Mouse (Mus musculus): ENCODE results near the gene Plce1. TPM values are rescaled to one million over a fixed set of nuclear protein-coding genes. Genes with fewer than 3 reads are reported as not detected.

Gene Plce1
- polyA plus RNA-seq, 1 experiment from 2014 or later, result 5.3 TPM

GRCm38 (mm10) chr19:38504597-38504996 lies 23.7 kb downstream of the Plce1 start:
- Histone ChIP-seq H3K36me3 (no peaks in the 10 kb centered on the region), H3K4me3 (replicated peaks) (no peak overlapping the region), H3K9ac (no peak overlapping the region), H3K4me1 (no peaks in the 10 kb centered on the region), H3K27me3 (no peaks in the 10 kb centered on the region), H3K27ac (replicated peaks) (no peak overlapping the region), H3K9me3 (replicated peaks) (no peaks in the 10 kb centered on the region), H3K4me2 (replicated peaks) (no peak overlapping the region)
- WGBS, result 45% methylated on average over 3 of the region's 3 CpGs
- ATAC-seq (ENCODE audit: insufficient number of reproducible peaks, low FRiP score, low TSS enrichment, low read depth), result no peak

GRCm38 (mm10) chr19:38506131-38506530 lies 25.2 kb downstream of the Plce1 start:
- Histone ChIP-seq H3K4me1 (no peaks in the 10 kb centered on the region), H3K4me3 (replicated peaks) (no peak overlapping the region), H3K9me3 (replicated peaks) (no peaks in the 10 kb centered on the region), H3K36me3 (no peaks in the 10 kb centered on the region), H3K9ac (no peak overlapping the region), H3K27me3 (no peaks in the 10 kb centered on the region), H3K27ac (replicated peaks) (no peak overlapping the region), H3K4me2 (replicated peaks) (no peak overlapping the region)
- ATAC-seq (ENCODE audit: insufficient number of reproducible peaks, low FRiP score, low TSS enrichment, low read depth), result no peak
- WGBS, result 86% methylated on average over 7 of the region's 7 CpGs

- Histone ChIP-seq H3K4me2 (replicated peaks) (no peak overlapping the region), H3K36me3 (no peaks in the 10 kb centered on the region), H3K4me3 (replicated peaks) (no peak overlapping the region), H3K9me3 (replicated peaks) (no peaks in the 10 kb centered on the region), H3K4me1 (no peaks in the 10 kb centered on the region), H3K27ac (replicated peaks) (no peak overlapping the region), H3K9ac (no peak overlapping the region), H3K27me3 (no peaks in the 10 kb centered on the region)
- no peak; the same call in 1 of the 2 replicates for ATAC-seq (ENCODE audit: insufficient number of reproducible peaks, low FRiP score, low TSS enrichment, low read depth)
- WGBS, result 61% methylated on average over 12 of the region's 12 CpGs
These were observed 26.5 kb downstream of the Plce1 start for GRCm38 (mm10) chr19:38507251-38507965.

GRCm38 (mm10) chr19:38507966-38508625 lies 27.2 kb downstream of the Plce1 start:
- Histone ChIP-seq H3K9me3 (replicated peaks) (no peaks in the 10 kb centered on the region), H3K36me3 (no peaks in the 10 kb centered on the region), H3K4me2 (replicated peaks) (no peak overlapping the region), H3K27me3 (no peaks in the 10 kb centered on the region), H3K4me3 (replicated peaks) (no peak overlapping the region), H3K9ac (no peak overlapping the region), H3K27ac (replicated peaks) (no peak overlapping the region), H3K4me1 (no peaks in the 10 kb centered on the region)
- WGBS, result 77% methylated on average over 9 of the region's 9 CpGs
- no peak for ATAC-seq (ENCODE audit: insufficient number of reproducible peaks, low FRiP score, low TSS enrichment, low read depth)

GRCm38 (mm10) chr19:38514417-38515184 lies 33.7 kb downstream of the Plce1 start:
- ATAC-seq (ENCODE audit: insufficient number of reproducible peaks, low FRiP score, low TSS enrichment, low read depth), result no peak
- WGBS, result 76% methylated on average over 5 of the region's 5 CpGs
- no peak overlapping the region for H3K4me3 ChIP-seq (replicated peaks)
- H3K4me1 ChIP-seq, result no peaks in the 10 kb centered on the region
- no peaks in the 10 kb centered on the region for H3K36me3 ChIP-seq
- H3K27ac ChIP-seq (replicated peaks), result no peak overlapping the region
- no peaks in the 10 kb centered on the region for H3K27me3 ChIP-seq
- H3K9me3 ChIP-seq (replicated peaks), result no peaks in the 10 kb centered on the region
- no peak overlapping the region for H3K4me2 ChIP-seq (replicated peaks)
- H3K9ac ChIP-seq, result no peak overlapping the region

GRCm38 (mm10) chr19:38526855-38527254 lies 45.9 kb downstream of the Plce1 start:
- H3K36me3 ChIP-seq, result peaks cover 7% of the 10 kb centered on the region; the same call in 1 of the 2 replicates
- no peak overlapping the region for H3K27ac ChIP-seq (replicated peaks)
- ATAC-seq (ENCODE audit: insufficient number of reproducible peaks, low FRiP score, low TSS enrichment, low read depth), result no peak
- WGBS, result 21% methylated on average over 3 of the region's 3 CpGs
- H3K4me3 ChIP-seq (replicated peaks), result no peak overlapping the region
- no peaks in the 10 kb centered on the region for H3K27me3 ChIP-seq
- H3K9me3 ChIP-seq (replicated peaks), result no peaks in the 10 kb centered on the region
- H3K9ac ChIP-seq, result no peak overlapping the region
- no peaks in the 10 kb centered on the region for H3K4me1 ChIP-seq
- H3K4me2 ChIP-seq (replicated peaks), result no peak overlapping the region

- 42% methylated on average over 3 of the region's 3 CpGs for WGBS
- no peak for ATAC-seq (ENCODE audit: insufficient number of reproducible peaks, low FRiP score, low TSS enrichment, low read depth)
- H3K27ac ChIP-seq (replicated peaks), result no peak overlapping the region
- no peaks in the 10 kb centered on the region for H3K27me3 ChIP-seq
- H3K4me3 ChIP-seq (replicated peaks), result no peak overlapping the region
- H3K36me3 ChIP-seq, result peaks cover 7% of the 10 kb centered on the region; the same call in 1 of the 2 replicates
- H3K9me3 ChIP-seq (replicated peaks), result no peaks in the 10 kb centered on the region
- H3K4me1 ChIP-seq, result no peaks in the 10 kb centered on the region
- H3K4me2 ChIP-seq (replicated peaks), result no peak overlapping the region
- no peak overlapping the region for H3K9ac ChIP-seq
These were observed 46.6 kb downstream of the Plce1 start for GRCm38 (mm10) chr19:38527475-38527874.

GRCm38 (mm10) chr19:38533230-38533629 lies 52.3 kb downstream of the Plce1 start:
- no peaks in the 10 kb centered on the region for H3K27me3 ChIP-seq
- ATAC-seq (ENCODE audit: insufficient number of reproducible peaks, low FRiP score, low TSS enrichment, low read depth), result no peak
- no peaks in the 10 kb centered on the region for H3K36me3 ChIP-seq
- H3K4me1 ChIP-seq, result no peaks in the 10 kb centered on the region
- H3K4me2 ChIP-seq (replicated peaks), result no peak overlapping the region
- H3K4me3 ChIP-seq (replicated peaks), result no peak overlapping the region
- no peak overlapping the region for H3K9ac ChIP-seq
- H3K27ac ChIP-seq (replicated peaks), result no peak overlapping the region
- H3K9me3 ChIP-seq (replicated peaks), result no peaks in the 10 kb centered on the region
- 74% methylated on average over 5 of the region's 5 CpGs for WGBS

GRCm38 (mm10) chr19:38539338-38539737 lies 58.4 kb downstream of the Plce1 start:
- H3K27me3 ChIP-seq, result no peaks in the 10 kb centered on the region
- H3K4me2 ChIP-seq (replicated peaks), result no peak overlapping the region
- 56% methylated on average over 3 of the region's 3 CpGs for WGBS
- no peak for ATAC-seq (ENCODE audit: insufficient number of reproducible peaks, low FRiP score, low TSS enrichment, low read depth)
- H3K4me3 ChIP-seq (replicated peaks), result no peak overlapping the region
- no peaks in the 10 kb centered on the region for H3K36me3 ChIP-seq
- H3K27ac ChIP-seq (replicated peaks), result no peak overlapping the region
- no peaks in the 10 kb centered on the region for H3K9me3 ChIP-seq (replicated peaks)
- H3K4me1 ChIP-seq, result no peaks in the 10 kb centered on the region
- H3K9ac ChIP-seq, result no peak overlapping the region

GRCm38 (mm10) chr19:38540549-38540948 lies 59.6 kb downstream of the Plce1 start:
- Histone ChIP-seq H3K27me3 (no peaks in the 10 kb centered on the region), H3K4me2 (replicated peaks) (no peak overlapping the region), H3K4me3 (replicated peaks) (no peak overlapping the region), H3K4me1 (no peaks in the 10 kb centered on the region), H3K9me3 (replicated peaks) (no peaks in the 10 kb centered on the region), H3K9ac (no peak overlapping the region), H3K27ac (replicated peaks) (no peak overlapping the region), H3K36me3 (no peaks in the 10 kb centered on the region)
- no peak for ATAC-seq (ENCODE audit: insufficient number of reproducible peaks, low FRiP score, low TSS enrichment, low read depth)
- WGBS, result 75% methylated on average over 3 of the region's 3 CpGs

GRCm38 (mm10) chr19:38549487-38550058 lies 68.7 kb downstream of the Plce1 start:
- H3K9ac ChIP-seq, result no peak overlapping the region
- H3K27ac ChIP-seq (replicated peaks), result no peak overlapping the region
- ATAC-seq (ENCODE audit: insufficient number of reproducible peaks, low FRiP score, low TSS enrichment, low read depth), result no peak
- no peak overlapping the region for H3K4me3 ChIP-seq (replicated peaks)
- no peaks in the 10 kb centered on the region for H3K36me3 ChIP-seq
- no peaks in the 10 kb centered on the region for H3K4me1 ChIP-seq
- WGBS, result 65% methylated on average over 8 of the region's 8 CpGs
- no peak overlapping the region for H3K4me2 ChIP-seq (replicated peaks)
- no peaks in the 10 kb centered on the region for H3K9me3 ChIP-seq (replicated peaks)
- H3K27me3 ChIP-seq, result no peaks in the 10 kb centered on the region
